Mouse (Mus musculus) liver, adult 2 months (tissue): ENCODE results near the gene Bphl.

Experiments used
- CTCF ChIP-seq: fragments of 200-500 bp; IDR thresholded peaks from 2 replicates; pipeline ENCODE4 v1.5.1; 2011; ENCODE audit warnings: low read depth, low read length, control low read depth
- POLR2A ChIP-seq: fragments of 200-500 bp; IDR thresholded peaks from 2 replicates; pipeline ENCODE4 v1.6.1; 2011; ENCODE audit warnings: low read length, control low read depth; ENCODE audit not compliant: insufficient read depth; ENCODE audit errors: extremely low read depth

GRCm38 (mm10) chr13:34047526-34047925, 10.1 kb downstream of the Bphl start:
- TF ChIP-seq POLR2A (no peak), CTCF (no peak)
